Mouse (Mus musculus) limb, embryonic 11.5 days (tissue): ENCODE measurements around the gene Napsa. TPM values are rescaled to one million over a fixed set of nuclear protein-coding genes. Genes with fewer than 3 reads are reported as not detected.

Experiments
- ATAC-seq: fragments of 200-750 bp; cut with Nextera tagmentation; 2 replicates; pipeline ENCODE4 v1.8.0; 2017; ENCODE audit warnings: low read depth; ENCODE audit not compliant: insufficient number of reproducible peaks, low FRiP score, low TSS enrichment
- DNase-seq: peaks from one replicate; pipeline ENCODE4 v3.0.0-alpha.2; 2015; ENCODE audit warnings: low spot score
- H3K27ac ChIP-seq: fragments of 300-500 bp; sonication (generic); replicated peaks from 2 replicates; pipeline ENCODE4 v1.5.1; 2014; ENCODE audit warnings: low read depth, mild to moderate bottlenecking, low read length
- H3K27me3 ChIP-seq: fragments of 300-500 bp; sonication (generic); 2 replicates; pipeline ENCODE4 v1.6.1; 2014; ENCODE audit warnings: mild to moderate bottlenecking, low read length, mixed read lengths; ENCODE audit not compliant: control insufficient read depth, insufficient read depth
- H3K36me3 ChIP-seq: fragments of 300-500 bp; sonication (generic); 2 replicates; pipeline ENCODE4 v1.6.1; 2014; ENCODE audit warnings: mild to moderate bottlenecking, low read length, moderate library complexity, mixed read lengths; ENCODE audit not compliant: control insufficient read depth, insufficient read depth
- H3K4me1 ChIP-seq: fragments of 300-500 bp; sonication (generic); 2 replicates; pipeline ENCODE4 v1.6.1; 2014; ENCODE audit warnings: low read length, mixed read lengths; ENCODE audit not compliant: control insufficient read depth, insufficient read depth
- H3K4me2 ChIP-seq: fragments of 300-500 bp; sonication (generic); 2 replicates; pipeline ENCODE4 v1.6.1; 2014; ENCODE audit warnings: low read depth, mild to moderate bottlenecking, moderate library complexity; ENCODE audit not compliant: severe bottlenecking
- H3K4me3 ChIP-seq: fragments of 300-500 bp; sonication (generic); 2 replicates; pipeline ENCODE4 v1.5.1; 2014; ENCODE audit warnings: low read depth, low read length
- H3K9ac ChIP-seq: fragments of 300-500 bp; sonication (generic); 2 replicates; pipeline ENCODE4 v1.6.1; 2014; ENCODE audit warnings: mild to moderate bottlenecking, low read length
- H3K9me3 ChIP-seq: fragments of 300-500 bp; sonication (generic); 2 replicates; pipeline ENCODE4 v1.6.1; 2016; ENCODE audit warnings: low read length; ENCODE audit not compliant: control insufficient read depth
- WGBS: fragments of 180-500 bp; shearing (Covaris S2); extraction: QIAGEN DNeasy Blood & Tissue Kit; methylation state at CpG from one replicate; pipeline ENCODE4 v1.1.7; 2014; 5-methylcytosine and 5-hydroxymethylcytosine counted together
- polyA plus RNA-seq: library from polyadenylated mRNA; unstranded; fragments of >200 nt; fragmentation: Nextera tagmentation; extraction: Ambion mirVana; gene quantifications from 2 replicates; pipeline ENCODE4 v1.2.1, GENCODE M21; 2014

The Napsa gene
- polyA plus RNA-seq: 0.44 and 0.61 TPM in 2 replicates

- H3K27me3 ChIP-seq: no peaks in the 10 kb centered on the region
- no peak within 1 kb of the TSS for H3K27ac ChIP-seq
- no peak within 1 kb of the TSS for H3K4me3 ChIP-seq
- no peak for DNase-seq
- no peaks in the 10 kb centered on the region for H3K9me3 ChIP-seq
- no peaks in the 10 kb centered on the region for H3K36me3 ChIP-seq
- ATAC-seq: no peak
- no peaks in the 10 kb centered on the region for H3K4me1 ChIP-seq
- 45% methylated on average over 6 of the region's 7 CpGs for WGBS
- H3K9ac ChIP-seq: no peak within 1 kb of the TSS
- no peak within 1 kb of the TSS for H3K4me2 ChIP-seq
These were observed at the start of gene Napsa for GRCm38 (mm10) chr7:44572213-44572701. Gene Napsa (plus strand): TSS chr7:44572380.

DNA sequence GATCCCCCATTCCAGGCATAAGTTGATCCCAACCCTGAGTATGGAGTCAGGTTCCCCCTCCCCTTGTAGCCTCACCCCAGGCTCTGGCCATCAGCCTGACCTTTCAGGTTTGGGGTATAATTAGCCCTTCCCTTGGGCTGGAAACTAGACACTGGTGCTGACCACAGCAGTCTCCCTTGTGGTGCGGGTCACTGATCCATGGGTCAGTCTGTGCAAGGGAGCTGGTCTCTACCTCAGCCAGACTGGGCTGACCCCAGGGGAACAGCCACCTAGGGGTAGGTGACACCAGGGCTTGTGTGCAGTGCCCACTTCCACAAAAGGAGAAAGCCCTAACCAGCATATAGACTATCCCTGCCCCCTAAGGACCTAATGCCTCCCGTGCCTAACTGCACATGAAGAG lies 49.1 kb upstream of the Napsa start:
- 78% methylated on average over 2 of the region's 2 CpGs for WGBS
- H3K4me1 ChIP-seq: no peaks in the 10 kb centered on the region
- H3K4me2 ChIP-seq: no peak overlapping the region
- DNase-seq: no peak
- no peak overlapping the region for H3K9ac ChIP-seq
- no peak for ATAC-seq
- H3K27me3 ChIP-seq: peaks cover 55% of the 10 kb centered on the region
- H3K36me3 ChIP-seq: no peaks in the 10 kb centered on the region
- H3K4me3 ChIP-seq: no peak overlapping the region
- no peaks in the 10 kb centered on the region for H3K9me3 ChIP-seq
- H3K27ac ChIP-seq: no peak overlapping the region

DNA sequence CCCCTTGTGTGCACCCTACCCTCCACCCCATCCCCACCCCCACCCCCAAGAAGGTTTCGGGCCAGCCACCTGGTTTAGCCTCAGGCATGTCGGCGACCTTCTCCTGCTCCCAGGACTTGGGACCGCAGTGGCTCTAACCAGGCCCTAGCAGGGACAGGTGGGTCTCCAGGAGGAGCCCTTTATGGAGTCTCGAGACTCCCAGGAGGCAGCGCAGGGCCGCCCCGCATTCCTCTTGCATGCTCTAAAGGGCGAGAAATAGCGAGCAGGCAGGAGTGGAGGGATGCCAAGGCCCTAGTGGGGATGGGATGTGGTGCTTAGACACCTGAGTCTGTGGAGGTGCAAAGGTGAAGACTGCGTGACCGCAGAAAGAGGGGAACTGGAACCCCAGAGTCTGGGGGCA lies 47.7 kb upstream of the Napsa start, which contains the start of gene Mybpc2:
Mybpc2 (minus strand) TSS at position 155 of the 400 bp plus-strand sequence.
- DNase-seq: no peak
- no peaks in the 10 kb centered on the region for H3K9me3 ChIP-seq
- H3K4me2 ChIP-seq: no peak within 1 kb of the TSS
- H3K4me1 ChIP-seq: no peaks in the 10 kb centered on the region
- ATAC-seq: no peak
- no peak within 1 kb of the TSS for H3K27ac ChIP-seq
- no peaks in the 10 kb centered on the region for H3K36me3 ChIP-seq
- WGBS: 25% methylated on average over 12 of the region's 12 CpGs
- H3K9ac ChIP-seq: peak within 1 kb of the TSS; percentile 28; the same call in 1 of the 2 replicates
- H3K4me3 ChIP-seq: 0 out of 2 replicates have a peak within 1 kb of the TSS, but pooled peaks have one; percentile 5
- peaks cover 56% of the 10 kb centered on the region for H3K27me3 ChIP-seq

DNA sequence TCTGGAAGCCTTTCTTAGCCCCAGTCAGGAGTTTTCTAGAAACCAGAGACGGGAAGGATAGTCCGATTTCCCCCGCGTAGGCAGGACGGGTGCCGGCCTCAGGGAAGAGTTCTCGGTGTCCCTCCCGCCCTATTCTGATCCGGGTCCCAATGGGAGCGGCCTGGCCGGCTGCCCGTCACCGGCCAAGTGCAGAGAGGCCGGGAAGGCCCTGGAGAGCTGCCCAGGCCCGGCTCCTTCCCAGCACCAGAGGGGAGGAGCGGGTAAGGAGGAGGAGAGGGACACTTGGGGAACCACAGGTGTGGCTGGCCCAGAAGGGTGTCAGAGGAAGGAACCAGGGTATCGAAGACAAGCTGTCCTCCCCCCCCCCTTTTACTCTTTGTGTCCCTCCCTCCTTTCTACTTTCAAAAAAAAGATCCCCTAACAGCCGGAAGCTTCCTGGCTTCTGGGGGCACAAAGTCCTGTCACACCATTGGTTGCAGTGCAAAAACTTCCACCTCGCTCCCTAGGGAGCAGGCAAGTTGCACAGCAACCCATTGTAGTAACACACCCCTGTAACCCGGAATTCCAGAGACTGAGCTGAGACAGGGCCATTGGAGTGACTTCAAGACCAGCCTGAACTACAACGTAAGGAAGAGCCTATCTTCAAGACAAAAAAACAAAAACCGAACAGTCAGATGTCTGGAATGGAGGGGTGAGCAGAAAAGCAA lies 46.9 kb upstream of the Napsa start:
- 18% methylated on average over 22 of the region's 22 CpGs for WGBS
- peaks cover 56% of the 10 kb centered on the region for H3K27me3 ChIP-seq
- no peak for ATAC-seq
- no peaks in the 10 kb centered on the region for H3K4me1 ChIP-seq
- H3K4me3 ChIP-seq: 0 out of 2 replicates have a peak overlapping the region, but pooled peaks have one; percentile 5
- no peaks in the 10 kb centered on the region for H3K36me3 ChIP-seq
- H3K4me2 ChIP-seq: no peak overlapping the region
- DNase-seq: no peak
- no peak overlapping the region for H3K27ac ChIP-seq
- H3K9me3 ChIP-seq: no peaks in the 10 kb centered on the region
- H3K9ac ChIP-seq: peak overlapping the region; percentile 28; the same call in 1 of the 2 replicates

DNA sequence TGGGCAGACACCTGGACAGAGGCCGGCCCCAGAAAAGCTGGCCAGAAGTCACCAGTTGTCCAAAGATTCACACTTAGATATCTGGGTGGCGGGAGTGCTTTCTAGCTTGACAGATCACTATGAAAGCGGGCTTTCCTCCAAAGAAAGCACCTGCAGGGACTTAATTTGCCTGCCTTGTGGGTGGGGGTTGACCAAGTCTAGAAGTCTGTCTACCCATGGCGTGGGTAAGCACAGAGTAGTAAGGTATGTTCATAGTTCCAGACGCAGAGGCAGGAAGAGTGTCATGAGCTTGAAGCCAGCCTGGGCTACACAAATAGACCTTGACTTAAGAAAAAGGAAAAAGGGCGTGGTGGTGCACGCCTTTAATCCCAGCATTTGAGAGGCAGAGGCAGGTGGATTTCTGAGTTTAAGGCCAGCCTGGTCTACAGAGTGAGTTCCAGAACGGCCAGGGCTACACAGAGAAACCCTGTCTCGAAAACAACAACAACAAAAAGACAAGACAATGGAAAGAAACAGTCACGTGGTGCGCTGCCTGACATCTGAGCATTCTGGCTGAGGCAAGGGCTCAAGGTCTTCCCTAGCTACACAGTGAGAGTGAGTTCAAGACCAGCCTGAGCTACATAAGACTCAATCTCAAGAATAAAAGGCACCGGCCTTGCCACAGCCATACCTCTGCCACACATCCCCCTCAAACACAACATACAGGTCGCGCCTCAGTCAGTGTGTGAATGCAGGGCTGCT lies 45.6 kb upstream of the Napsa start:
- no peak overlapping the region for H3K4me3 ChIP-seq
- DNase-seq (no peak), ATAC-seq (no peak)
- no peak overlapping the region for H3K4me2 ChIP-seq
- peaks cover 52% of the 10 kb centered on the region for H3K27me3 ChIP-seq
- H3K9me3 ChIP-seq: no peaks in the 10 kb centered on the region
- no peak overlapping the region for H3K27ac ChIP-seq
- H3K4me1 ChIP-seq: no peaks in the 10 kb centered on the region
- no peak overlapping the region for H3K9ac ChIP-seq
- no peaks in the 10 kb centered on the region for H3K36me3 ChIP-seq
- 84% methylated on average over 14 of the region's 14 CpGs for WGBS

GRCm38 (mm10) chr7:44527483-44528398 lies 44.4 kb upstream of the Napsa start:
- Histone ChIP-seq H3K9ac (no peak overlapping the region), H3K27ac (no peak overlapping the region), H3K4me2 (peak overlapping the region; percentile 50), H3K9me3 (no peaks in the 10 kb centered on the region), H3K27me3 (peaks cover 41% of the 10 kb centered on the region), H3K4me1 (no peaks in the 10 kb centered on the region), H3K4me3 (peak overlapping the region; percentile 7; the same call in 1 of the 2 replicates), H3K36me3 (no peaks in the 10 kb centered on the region)
- DNase-seq: peak; percentile 81
- no peak for ATAC-seq
- 9% methylated on average over 40 of the region's 40 CpGs for WGBS

- H3K27ac ChIP-seq: no peak overlapping the region
- H3K9ac ChIP-seq: no peak overlapping the region
- H3K9me3 ChIP-seq: no peaks in the 10 kb centered on the region
- peaks cover 15% of the 10 kb centered on the region for H3K36me3 ChIP-seq
- DNase-seq (no peak), ATAC-seq (no peak)
- H3K4me1 ChIP-seq: no peaks in the 10 kb centered on the region
- H3K4me2 ChIP-seq: no peak overlapping the region
- 71% methylated on average over 5 of the region's 5 CpGs for WGBS
- H3K27me3 ChIP-seq: peaks cover 23% of the 10 kb centered on the region
- no peak overlapping the region for H3K4me3 ChIP-seq
These were observed 42.7 kb upstream of the Napsa start for GRCm38 (mm10) chr7:44529518-44529917.

DNA sequence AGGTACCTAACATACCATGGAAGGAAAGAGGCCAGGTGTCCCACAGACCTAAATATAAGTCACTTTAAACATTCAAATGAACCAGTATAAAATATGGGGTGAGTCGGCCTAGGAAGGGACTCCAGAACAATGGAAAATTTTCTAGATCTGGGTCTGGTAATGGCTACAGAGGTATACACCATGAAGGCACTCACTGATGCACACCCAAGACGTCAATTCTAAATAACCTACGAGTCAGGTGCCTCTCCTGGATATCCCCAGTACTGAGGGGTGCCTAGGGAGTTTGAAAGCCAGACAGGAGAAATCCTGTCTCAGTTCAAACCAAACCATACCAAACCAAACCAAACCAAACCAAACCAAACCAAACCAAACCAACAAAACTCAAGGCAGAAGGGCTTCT lies 41.7 kb upstream of the Napsa start:
- Histone ChIP-seq H3K27ac (no peak overlapping the region), H3K27me3 (peaks cover 14% of the 10 kb centered on the region), H3K4me2 (no peak overlapping the region), H3K4me1 (no peaks in the 10 kb centered on the region), H3K36me3 (peaks cover 15% of the 10 kb centered on the region), H3K4me3 (no peak overlapping the region), H3K9me3 (no peaks in the 10 kb centered on the region), H3K9ac (no peak overlapping the region)
- ATAC-seq (no peak), DNase-seq (no peak)
- 88% methylated on average over 3 of the region's 3 CpGs for WGBS
